In genomic region chr13:37760373-37760772, GRCm38 (mm10) we compare ENCODE assay signal across 21 mouse cellular contexts. TPM values are rescaled to one million over a fixed set of nuclear protein-coding genes. Genes with fewer than 3 reads are reported as not detected.
A peak's percentile ranks its signal among the peaks of the same experiment; 100 is the strongest.
DNase-seq lines count a peak whose midpoint lies in the region; ATAC-seq lines count a peak whose summit lies in the region.
"Had no signal": no experiment of that assay in that cellular context is flagged by ENCODE, and none has a peak within 500 bp of the region (broad histone marks: within the 10 kb centered on the region; RNA-seq: fewer than 3 reads in every experiment).

No protein-coding gene starts in this region.

- WGBS in heart, embryonic 14.5 days = 75% methylated on average over 3 of the region's 3 CpGs
- whole genome bisulfite sequencing in midbrain, embryonic 11.5 days = 33% methylated on average over 3 of the region's 3 CpGs
- WGBS in midbrain, embryonic 14.5 days = 16% methylated on average over 3 of the region's 3 CpGs
- 39% methylated on average over 3 of the region's 3 CpGs for WGBS in liver, embryonic 12.5 days (ENCODE audit: insufficient replicate concordance)

- H3K4me2 ChIP-seq in heart, embryonic 14.5 days (ENCODE audit: low read length) = no peak overlapping the region
- H3K4me2 ChIP-seq in midbrain, embryonic 11.5 days = no peak overlapping the region
- H3K4me2 ChIP-seq in midbrain, embryonic 14.5 days (ENCODE audit: low read length) = no peak overlapping the region
- peak overlapping the region; percentile 54 for H3K4me2 ChIP-seq in liver, embryonic 12.5 days

- intact Hi-C loops in heart, postnatal 36 days (cut with DNase I) = loop anchor here (5.0 kb wide), 3 partner anchors 103 to 278 kb away; no protein-coding TSS in a partner anchor

- no peaks in the 10 kb centered on the region for H3K27me3 ChIP-seq in heart, embryonic 14.5 days (ENCODE audit: control insufficient read depth, insufficient read depth, low read length)
- peaks cover 24% of the 10 kb centered on the region for H3K27me3 ChIP-seq in midbrain, embryonic 11.5 days (ENCODE audit: control insufficient read depth, insufficient read depth, low read length)
- H3K27me3 ChIP-seq in midbrain, embryonic 14.5 days (ENCODE audit: control insufficient read depth, insufficient read depth, low read length) = peaks cover 21% of the 10 kb centered on the region
- H3K27me3 ChIP-seq in liver, embryonic 12.5 days (replicated peaks) = no peaks in the 10 kb centered on the region
- H3K27me3 ChIP-seq: lung, embryonic 15.5 days; neural tube, embryonic 15.5 days had no signal

- no peak overlapping the region for H3K9ac ChIP-seq in heart, embryonic 14.5 days (ENCODE audit: low read length)
- no peak overlapping the region for H3K9ac ChIP-seq in midbrain, embryonic 11.5 days (ENCODE audit: low read length)
- no peak overlapping the region for H3K9ac ChIP-seq in midbrain, embryonic 14.5 days (replicated peaks; ENCODE audit: low read length)
- H3K9ac ChIP-seq in liver, embryonic 12.5 days = no peak overlapping the region
- H3K9ac ChIP-seq: hindbrain, embryonic 14.5 days; lung, embryonic 15.5 days; midbrain, embryonic 15.5 days; neural tube, embryonic 15.5 days had no signal

- ATAC-seq in heart, embryonic 14.5 days (ENCODE audit: insufficient number of reproducible peaks, insufficient read depth, low FRiP score, low read depth) = no peak
- ATAC-seq in midbrain, embryonic 11.5 days (ENCODE audit: low FRiP score) = no peak
- ATAC-seq in midbrain, embryonic 14.5 days (ENCODE audit: low FRiP score, low TSS enrichment) = no peak
- ATAC-seq in liver, embryonic 12.5 days = no peak
- 0 out of 2 replicates have a peak, but pooled peaks have one; percentile 8 for ATAC-seq in megakaryocyte-erythroid progenitor cell, adult 5-6 weeks (replicated peaks; ENCODE audit: low FRiP score, low TSS enrichment, poor library complexity, severe bottlenecking)
- ATAC-seq in cerebellum, adult (ENCODE audit: insufficient number of reproducible peaks, low FRiP score, low TSS enrichment) = no peak
- ATAC-seq: midbrain, embryonic 15.5 days had no signal

- no peak for DNase-seq in heart, postnatal 36 days
- peak; percentile 87 for DNase-seq in midbrain, embryonic 11.5 days (ENCODE audit: low spot score, missing footprints)
- DNase-seq in midbrain, embryonic 14.5 days = no peak
- no peak for DNase-seq in c-Kit-positive CD71-positive TER-119-positive erythroid progenitor cells, embryonic 14.5 days (ENCODE audit: low spot score)
- DNase-seq: adrenal gland, adult 8-10 months; B cell, adult 2 months; cerebellum, adult 18-20 months; gastrocnemius, postnatal 10 days; kidney, postnatal 14 days; layer of hippocampus, adult 9-11 months; retina, postnatal 1 day; right cerebral cortex, postnatal 14 days had no signal

- H3K9me3 ChIP-seq in heart, embryonic 14.5 days (ENCODE audit: control insufficient read depth, low read length) = no peaks in the 10 kb centered on the region
- H3K9me3 ChIP-seq in midbrain, embryonic 11.5 days (ENCODE audit: control insufficient read depth, low read length) = no peaks in the 10 kb centered on the region
- H3K9me3 ChIP-seq in midbrain, embryonic 14.5 days (ENCODE audit: control insufficient read depth, low read length) = 0 out of 2 replicates have a peak, but pooled peaks cover under 1% of the 10 kb centered on the region
- no peaks in the 10 kb centered on the region for H3K9me3 ChIP-seq in liver, embryonic 12.5 days (replicated peaks)
- H3K9me3 ChIP-seq: forebrain, embryonic 13.5 days; lung, embryonic 15.5 days; midbrain, embryonic 15.5 days; neural tube, embryonic 15.5 days had no signal

- no peak overlapping the region for H3K4me3 ChIP-seq in heart, embryonic 14.5 days (ENCODE audit: control insufficient read depth in 1 of 2, insufficient read depth in 1 of 2, low read depth in 1 of 2, low read length in 2 of 2)
- no peak overlapping the region for H3K4me3 ChIP-seq in midbrain, embryonic 11.5 days (ENCODE audit: low read depth, low read length)
- H3K4me3 ChIP-seq in midbrain, embryonic 14.5 days (replicated peaks; ENCODE audit: low read depth, low read length) = no peak overlapping the region
- H3K4me3 ChIP-seq in liver, embryonic 12.5 days = no peak overlapping the region
- H3K4me3 ChIP-seq: forebrain, embryonic 13.5 days; lung, embryonic 15.5 days; neural tube, embryonic 15.5 days had no signal

- peaks cover 16 to 20% of the 10 kb centered on the region in 2 experiments for H3K4me1 ChIP-seq in heart, embryonic 14.5 days (ENCODE audit: control insufficient read depth in 2 of 2, insufficient read depth in 2 of 2, low read length in 2 of 2)
- peaks cover 18% of the 10 kb centered on the region for H3K4me1 ChIP-seq in midbrain, embryonic 11.5 days (ENCODE audit: control insufficient read depth, insufficient read depth, low read length)
- H3K4me1 ChIP-seq in midbrain, embryonic 14.5 days (ENCODE audit: control insufficient read depth, insufficient read depth, low read length) = peaks cover 8% of the 10 kb centered on the region
- peaks cover 51% of the 10 kb centered on the region for H3K4me1 ChIP-seq in liver, embryonic 12.5 days

- peak overlapping the region; percentile 2 to 26; a peak in 1 of 4 replicates for H3K27ac ChIP-seq in heart, embryonic 14.5 days (replicated peaks in 1 of 2; ENCODE audit: control insufficient read depth in 1 of 2, insufficient read depth in 1 of 2, low read depth in 2 of 2, low read length in 2 of 2)
- H3K27ac ChIP-seq in midbrain, embryonic 11.5 days (ENCODE audit: low read depth, low read length) = no peak overlapping the region
- H3K27ac ChIP-seq in midbrain, embryonic 14.5 days (replicated peaks; ENCODE audit: low read depth, low read length) = no peak overlapping the region
- peak overlapping the region; percentile 75 for H3K27ac ChIP-seq in liver, embryonic 12.5 days
- H3K27ac ChIP-seq: forebrain, embryonic 13.5 days; hindbrain, embryonic 14.5 days; midbrain, embryonic 15.5 days; neural tube, embryonic 15.5 days had no signal

- no peaks in the 10 kb centered on the region for H3K36me3 ChIP-seq in heart, embryonic 14.5 days (ENCODE audit: control insufficient read depth, insufficient read depth, low read length)
- H3K36me3 ChIP-seq in midbrain, embryonic 11.5 days (ENCODE audit: control insufficient read depth, insufficient read depth, low read length) = no peaks in the 10 kb centered on the region
- no peaks in the 10 kb centered on the region for H3K36me3 ChIP-seq in midbrain, embryonic 14.5 days (ENCODE audit: control insufficient read depth, insufficient read depth, low read length)
- no peaks in the 10 kb centered on the region for H3K36me3 ChIP-seq in liver, embryonic 12.5 days
- H3K36me3 ChIP-seq: lung, embryonic 15.5 days; midbrain, embryonic 15.5 days; neural tube, embryonic 15.5 days had no signal

RNA-seq across cellular contexts. Expression of gene Rreb1, which starts 17.8 kb away (rescaled TPM):
- polyA plus RNA-seq in heart, embryonic 14.5 days (2014; fragmentation: Nextera tagmentation; extraction: Ambion mirVana) = 13.6 and 17.8 TPM in 2 replicates
- 10 to 100 TPM; 41.7 to 51.5 TPM for total RNA-seq in heart, postnatal 36 days (2021)
- 3.4 and 5.5 TPM in 2 replicates for polyA plus RNA-seq in midbrain, embryonic 11.5 days (2014; fragmentation: Nextera tagmentation; extraction: Ambion mirVana)
- 1.8 and 3.9 TPM in 2 replicates for polyA plus RNA-seq in midbrain, embryonic 14.5 days (2014; fragmentation: Nextera tagmentation; extraction: Ambion mirVana)
- polyA plus RNA-seq in liver, embryonic 12.5 days (2016; fragmentation: Nextera tagmentation; extraction: Ambion mirVana) = 8.8 and 10.2 TPM in 2 replicates
- 94.3 and 100 TPM in 2 replicates for total RNA-seq in megakaryocyte-erythroid progenitor cell, adult 5-6 weeks (2014; fragmentation: Nextera tagmentation)
- total RNA-seq in megakaryocyte-erythroid progenitor cell, adult 5-6 weeks (2017) = 25.3 and 43.6 TPM in 2 replicates

Comparison
In these comparisons a context has a peak if more than half of its experiments do, and no peak if none do; other contexts are left out.
1. H3K27ac ChIP-seq: peak in heart, embryonic 14.5 days (2 of 2) and liver, embryonic 12.5 days (single experiment); none in midbrain, embryonic 11.5 days (single experiment) and midbrain, embryonic 14.5 days (single experiment).